In the genomic region with DNA sequence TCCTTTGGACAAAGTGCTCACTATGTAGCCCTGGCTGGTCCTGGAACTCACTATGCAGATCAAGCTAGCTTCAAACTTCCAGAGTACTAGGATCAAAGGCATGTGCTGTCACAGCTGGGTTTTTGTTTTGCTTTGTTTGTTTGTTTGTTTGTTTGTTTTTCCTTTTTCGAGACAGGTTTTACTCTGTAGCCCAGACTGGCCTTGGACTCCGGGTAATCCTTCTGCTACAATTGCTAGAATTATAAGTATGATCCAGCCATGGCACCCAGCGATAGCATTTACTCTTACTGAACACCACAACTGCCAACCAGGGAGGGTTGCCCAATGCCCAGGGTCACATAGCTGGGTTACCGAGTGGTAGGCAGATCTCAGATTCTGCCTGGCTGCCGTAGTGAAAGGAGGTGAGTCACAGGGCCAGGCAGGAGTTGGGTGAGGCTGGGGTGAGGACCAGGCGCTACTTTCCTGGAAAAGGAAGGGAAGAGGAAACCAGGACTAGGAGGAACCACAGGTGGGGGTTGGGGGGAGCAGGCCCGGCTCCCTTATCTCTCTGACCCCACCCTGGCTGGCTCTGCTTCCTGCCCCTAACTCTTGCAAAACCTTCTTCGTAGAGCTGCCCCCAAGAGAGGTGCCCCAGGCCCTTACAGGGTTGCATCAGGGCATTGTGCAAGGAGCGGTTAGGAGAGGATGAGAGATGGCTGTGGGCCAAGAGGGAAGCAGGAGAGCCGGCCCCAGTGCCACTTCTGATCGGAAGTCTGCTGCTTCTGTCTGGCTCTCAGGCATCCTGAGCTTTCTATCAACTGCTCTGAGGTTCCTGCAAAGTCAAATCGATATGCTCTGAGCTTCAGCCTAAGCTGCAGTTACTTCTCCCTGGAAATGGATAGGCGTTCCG, we compare ENCODE assay signal across 9 mouse cellular contexts. TPM values are rescaled to one million over a fixed set of nuclear protein-coding genes. Genes with fewer than 3 reads are reported as not detected.
A peak's percentile ranks its signal among the peaks of the same experiment; 100 is the strongest.
DNase-seq lines count a peak whose midpoint lies in the region; ATAC-seq and TF ChIP-seq lines count a peak whose summit lies in the region.
"Had no signal": no experiment of that assay in that cellular context is flagged by ENCODE, and none has a peak within 500 bp of the region (broad histone marks: within the 10 kb centered on the region; RNA-seq: fewer than 3 reads in every experiment).

No protein-coding gene starts in this region.

- H3K4me1 ChIP-seq in forebrain, embryonic 12.5 days = peaks cover 45% of the 10 kb centered on the region
- H3K4me1 ChIP-seq in hindbrain, embryonic 13.5 days (replicated peaks) = peaks cover 52% of the 10 kb centered on the region
- peaks cover 22% of the 10 kb centered on the region for H3K4me1 ChIP-seq in liver, adult 2 months (ENCODE audit: control insufficient read depth, insufficient read depth, low read length)
- peaks cover 19% of the 10 kb centered on the region for H3K4me1 ChIP-seq in midbrain, embryonic 16.5 days (ENCODE audit: control insufficient read depth, insufficient read depth, low read length)

- H3K4me2 ChIP-seq in forebrain, embryonic 12.5 days = peak overlapping the region; percentile 15; the same call in 1 of the 2 replicates
- peak overlapping the region; percentile 25; the same call in 1 of the 2 replicates for H3K4me2 ChIP-seq in hindbrain, embryonic 13.5 days
- H3K4me2 ChIP-seq in midbrain, embryonic 16.5 days (ENCODE audit: low read length) = peak overlapping the region; percentile 18; the same call in 1 of the 2 replicates

- peak overlapping the region; percentile 63; the same call in 1 of the 2 replicates for H3K27ac ChIP-seq in forebrain, embryonic 12.5 days
- peak overlapping the region; percentile 62 for H3K27ac ChIP-seq in hindbrain, embryonic 13.5 days
- peak overlapping the region; percentile 86 for H3K27ac ChIP-seq in liver, adult 2 months (replicated peaks; ENCODE audit: insufficient read depth, low read depth, low read length)
- peak overlapping the region; percentile 28; the same call in 1 of the 2 replicates for H3K27ac ChIP-seq in midbrain, embryonic 16.5 days (ENCODE audit: low read length)

- TF ChIP-seq POLR2A in liver, adult 2 months (IDR thresholded peaks at IDR 0.05; ENCODE audit: extremely low read depth, insufficient read depth, low read length) = no peak

- TF ChIP-seq CTCF in liver, adult 2 months (IDR thresholded peaks at IDR 0.05; ENCODE audit: low read depth, low read length) = no peak

- H3K9me3 ChIP-seq in forebrain, embryonic 12.5 days = no peaks in the 10 kb centered on the region
- no peaks in the 10 kb centered on the region for H3K9me3 ChIP-seq in hindbrain, embryonic 13.5 days
- no peaks in the 10 kb centered on the region for H3K9me3 ChIP-seq in midbrain, embryonic 16.5 days (replicated peaks; ENCODE audit: control insufficient read depth, low read length, poor library complexity, severe bottlenecking)

- no peak overlapping the region for H3K4me3 ChIP-seq in forebrain, embryonic 12.5 days (replicated peaks)
- no peak overlapping the region for H3K4me3 ChIP-seq in hindbrain, embryonic 13.5 days
- no peak overlapping the region for H3K4me3 ChIP-seq in liver, adult 2 months (ENCODE audit: insufficient read depth, low read depth, low read length)
- H3K4me3 ChIP-seq in midbrain, embryonic 16.5 days (ENCODE audit: low read depth, low read length) = no peak overlapping the region

- no peak for ATAC-seq in forebrain, embryonic 12.5 days (ENCODE audit: low FRiP score)
- peak; percentile 32; the same call in 1 of the 2 replicates for ATAC-seq in hindbrain, embryonic 13.5 days (ENCODE audit: low FRiP score)
- ATAC-seq in midbrain, embryonic 16.5 days = no peak
- ATAC-seq in activated CD4-positive, CD25-positive, alpha-beta regulatory T cell, adult 4 months = no peak

- peaks cover 27% of the 10 kb centered on the region for H3K27me3 ChIP-seq in forebrain, embryonic 12.5 days
- H3K27me3 ChIP-seq in hindbrain, embryonic 13.5 days = no peaks in the 10 kb centered on the region
- H3K27me3 ChIP-seq in liver, adult 2 months (ENCODE audit: control insufficient read depth, insufficient read depth, low read length) = no peaks in the 10 kb centered on the region
- no peaks in the 10 kb centered on the region; the same call in 1 of the 2 replicates for H3K27me3 ChIP-seq in midbrain, embryonic 16.5 days (ENCODE audit: control insufficient read depth, insufficient read depth, low read depth, low read length)

- H3K9ac ChIP-seq in forebrain, embryonic 12.5 days = 0 out of 2 replicates have a peak overlapping the region, but pooled peaks have one; percentile 7
- peak overlapping the region; percentile 19; the same call in 1 of the 2 replicates for H3K9ac ChIP-seq in hindbrain, embryonic 13.5 days
- 0 out of 2 replicates have a peak overlapping the region, but pooled peaks have one; percentile 28 for H3K9ac ChIP-seq in liver, adult 2 months (ENCODE audit: low read depth, low read length)
- H3K9ac ChIP-seq in midbrain, embryonic 16.5 days (ENCODE audit: low read depth, low read length) = peak overlapping the region; percentile 30; the same call in 1 of the 2 replicates

- H3K36me3 ChIP-seq in forebrain, embryonic 12.5 days (replicated peaks) = no peaks in the 10 kb centered on the region
- H3K36me3 ChIP-seq in hindbrain, embryonic 13.5 days = no peaks in the 10 kb centered on the region
- no peaks in the 10 kb centered on the region for H3K36me3 ChIP-seq in liver, adult 2 months (ENCODE audit: control insufficient read depth, insufficient read depth, low read length)
- no peaks in the 10 kb centered on the region for H3K36me3 ChIP-seq in midbrain, embryonic 16.5 days (ENCODE audit: control insufficient read depth, insufficient read depth, low read length)

- WGBS in forebrain, embryonic 12.5 days = 57% methylated on average over 14 of the region's 14 CpGs
- 44% methylated on average over 14 of the region's 14 CpGs for WGBS in hindbrain, embryonic 13.5 days
- WGBS in liver, adult 2 months = 7% methylated on average over 14 of the region's 14 CpGs
- 51% methylated on average over 14 of the region's 14 CpGs for WGBS in midbrain, embryonic 16.5 days

- no peaks in the 10 kb centered on the region for H3K79me2 ChIP-seq in liver, adult 2 months (ENCODE audit: control insufficient read depth, insufficient read depth, low read length)

- DNase-seq in embryo, embryonic 10 days (ENCODE audit: low spot score) = peak; percentile 63
- no peak for DNase-seq in embryo, embryonic 9.5 days (ENCODE audit: extremely low spot score)
- peak; percentile 76 for DNase-seq in R1 (ENCODE audit: low read depth, low spot score)
- peak; percentile 85 for DNase-seq in liver, adult 2 months (ENCODE audit: extremely low read depth, low read depth, low spot score)

RNA-seq across cellular contexts. Expression of a gene that starts 5.3 kb away (rescaled TPM):
- 37.9 and 48.5 TPM in 2 replicates for polyA plus RNA-seq in forebrain, embryonic 12.5 days (2016; fragmentation: Nextera tagmentation; extraction: Ambion mirVana)
- 68.7 and 87.0 TPM in 2 replicates for polyA plus RNA-seq in hindbrain, embryonic 13.5 days (2015; fragmentation: Nextera tagmentation; extraction: Ambion mirVana)
- 16.4 and 33.0 TPM in 2 replicates for total RNA-seq in liver, adult 2 months (2014; rRNA removed)
- polyA plus RNA-seq in liver, adult 2 months (2012; rRNA removed) = 19.2 and 33.0 TPM in 2 replicates
- 23.7 and 35.7 TPM in 2 replicates for polyA plus RNA-seq in midbrain, embryonic 16.5 days (2015; fragmentation: Nextera tagmentation; extraction: Ambion mirVana)
- polyA plus RNA-seq in activated CD4-positive, CD25-positive, alpha-beta regulatory T cell, adult 4 months (2017; shearing (Covaris generic)) = under 1 TPM; 0.56 to 0.97 TPM

RNA-seq across cellular contexts. Expression of a gene that starts 12.6 kb away (rescaled TPM):
- 3.1 and 3.6 TPM in 2 replicates for polyA plus RNA-seq in forebrain, embryonic 12.5 days (2016; fragmentation: Nextera tagmentation; extraction: Ambion mirVana)
- polyA plus RNA-seq in hindbrain, embryonic 13.5 days (2015; fragmentation: Nextera tagmentation; extraction: Ambion mirVana) = 4.6 and 5.4 TPM in 2 replicates
- not detected in 2 replicates for total RNA-seq in liver, adult 2 months (2014; rRNA removed)
- polyA plus RNA-seq in liver, adult 2 months (2012; rRNA removed) = 0.22 and 0.31 TPM in 2 replicates
- polyA plus RNA-seq in midbrain, embryonic 16.5 days (2015; fragmentation: Nextera tagmentation; extraction: Ambion mirVana) = 5.0 and 5.4 TPM in 2 replicates
- polyA plus RNA-seq in activated CD4-positive, CD25-positive, alpha-beta regulatory T cell, adult 4 months (2017; shearing (Covaris generic)) = not detected
- total RNA-seq: CH12.LX had no signal

RNA-seq across cellular contexts. Expression of a gene that starts 54.6 kb away (rescaled TPM):
- polyA plus RNA-seq in forebrain, embryonic 12.5 days (2016; fragmentation: Nextera tagmentation; extraction: Ambion mirVana) = 39.5 and 41.2 TPM in 2 replicates
- polyA plus RNA-seq in hindbrain, embryonic 13.5 days (2015; fragmentation: Nextera tagmentation; extraction: Ambion mirVana) = 39.4 and 47.2 TPM in 2 replicates
- 7.2 and 8.9 TPM in 2 replicates for total RNA-seq in liver, adult 2 months (2014; rRNA removed)
- 2.4 and 3.8 TPM in 2 replicates for polyA plus RNA-seq in liver, adult 2 months (2012; rRNA removed)
- 31.1 and 34.4 TPM in 2 replicates for polyA plus RNA-seq in midbrain, embryonic 16.5 days (2015; fragmentation: Nextera tagmentation; extraction: Ambion mirVana)
- 1 to 10 TPM; 2.1 to 2.5 TPM for polyA plus RNA-seq in activated CD4-positive, CD25-positive, alpha-beta regulatory T cell, adult 4 months (2017; shearing (Covaris generic))

Comparison
In these comparisons a context has a peak if more than half of its experiments do, and no peak if none do; other contexts are left out.
1. H3K27ac ChIP-seq: peak in every context shown above with its lines; median percentile 86 in liver, adult 2 months; 63 in forebrain, embryonic 12.5 days; 62 in hindbrain, embryonic 13.5 days; 28 in midbrain, embryonic 16.5 days.
2. RNA of a gene that starts 5.3 kb away (polyA plus RNA-seq): 68.7 to 87.0 TPM in hindbrain, embryonic 13.5 days, 37.9 to 48.5 TPM in forebrain, embryonic 12.5 days, 23.7 to 35.7 TPM in midbrain, embryonic 16.5 days and 19.2 to 33.0 TPM in liver, adult 2 months; 0.56 to 0.97 TPM in activated CD4-positive, CD25-positive, alpha-beta regulatory T cell, adult 4 months; every median in the first group is over 10 times any median in the second.
3. Peak in every context shown above with its lines, with median percentiles within 50 percentile points of each other: H3K4me2 ChIP-seq and H3K9ac ChIP-seq.